Mouse (Mus musculus): ENCODE measurements around the gene Srrm4. TPM values are rescaled to one million over a fixed set of nuclear protein-coding genes. Genes with fewer than 3 reads are reported as not detected.
A peak's percentile ranks its signal among the peaks of the same experiment; 100 is the strongest.

Srrm4 gene
- total RNA-seq, 2 experiments from 2014 or later: 3.1 to 4.3 TPM

GRCm38 (mm10) chr5:116556614-116557013, 35.0 kb downstream of the Srrm4 start:
- no peak for DNase-seq
- intact Hi-C loops (cut with DNase I): no loop called here

GRCm38 (mm10) chr5:116553868-116554267, 37.7 kb downstream of the Srrm4 start:
- peak; percentile 9 to 27 for DNase-seq
- intact Hi-C loops (cut with DNase I): no loop called here

DNA sequence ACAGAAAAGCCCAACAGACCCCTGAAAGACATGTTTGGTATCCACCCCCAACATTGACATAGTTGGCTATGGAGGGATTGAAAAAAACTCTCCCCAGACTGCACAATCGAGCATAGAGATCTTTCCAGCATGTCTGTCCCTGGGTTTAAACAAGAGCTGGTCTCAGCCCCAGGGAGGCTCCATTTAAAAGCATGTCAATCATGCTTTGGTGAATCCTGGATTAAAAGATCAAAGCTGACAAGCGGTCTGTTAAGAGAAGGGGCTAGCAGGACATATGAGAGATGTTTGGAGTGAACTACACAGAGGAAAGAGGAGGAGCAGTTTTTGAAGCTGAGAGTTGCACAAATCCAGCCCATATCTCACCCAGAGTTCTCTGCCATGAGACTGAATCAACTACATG, 38.5 kb downstream of the Srrm4 start:
- intact Hi-C loops (cut with DNase I): no loop called here
- DNase-seq: no peak

GRCm38 (mm10) chr5:116552584-116552983, 39.0 kb downstream of the Srrm4 start:
- intact Hi-C loops (cut with DNase I): no loop called here
- no peak for DNase-seq

- intact Hi-C loops (cut with DNase I): no loop called here
Observed at GRCm38 (mm10) chr5:116545746-116546145, 45.9 kb downstream of the Srrm4 start.

DNA sequence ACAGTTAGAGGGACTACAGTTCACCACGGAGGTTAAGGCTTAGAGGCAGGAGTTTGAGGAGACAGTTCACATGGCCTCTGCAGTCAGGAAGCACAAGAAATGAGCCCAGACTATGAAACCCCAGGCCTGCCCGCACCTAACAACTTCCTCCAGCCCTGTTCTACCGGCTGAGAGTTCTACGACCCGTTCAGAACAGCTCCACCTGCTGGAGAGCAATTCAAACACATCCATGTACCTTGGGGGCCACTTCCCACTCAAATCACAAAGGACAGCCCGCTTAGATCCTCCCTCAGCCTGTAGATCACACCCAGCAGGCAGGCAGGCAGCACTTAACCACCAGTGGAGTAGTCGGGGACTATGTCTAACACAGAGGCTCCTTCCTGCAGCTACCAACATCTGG, 49.3 kb downstream of the Srrm4 start:
- DNase-seq: no peak
- intact Hi-C loops (cut with DNase I): no loop called here

More at GRCm38 (mm10) chr5:116545746-116546145, 45.9 kb downstream of the Srrm4 start:
- peak; percentile 5 to 23 for DNase-seq

GRCm38 (mm10) chr5:116541128-116541527, 50.5 kb downstream of the Srrm4 start:
- DNase-seq: no peak

DNA sequence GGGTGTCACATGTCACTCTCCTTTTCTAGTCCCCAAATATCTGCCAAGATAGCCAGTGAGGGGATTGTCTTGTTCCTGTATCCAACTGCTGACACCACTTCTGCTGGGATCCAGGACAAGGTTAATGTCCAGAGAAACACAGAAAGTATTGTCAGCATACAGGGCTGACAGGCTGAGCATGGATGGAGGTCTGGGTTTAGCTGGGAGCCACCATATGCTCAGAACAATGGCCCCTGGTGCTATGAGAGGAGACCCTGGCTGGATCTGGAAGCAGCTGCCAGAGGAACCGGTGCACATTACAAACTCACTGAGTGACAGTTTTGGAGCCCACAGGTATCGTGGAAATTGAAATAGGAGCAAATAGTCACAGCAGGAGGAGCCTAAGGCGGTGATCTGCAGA, 52.3 kb downstream of the Srrm4 start:
- intact Hi-C loops (cut with DNase I): no loop called here
- no peak for DNase-seq

More at GRCm38 (mm10) chr5:116541128-116541527, 50.5 kb downstream of the Srrm4 start:
- intact Hi-C loops (cut with DNase I): no loop called here

- intact Hi-C loops (cut with DNase I): no loop called here
- no peak for DNase-seq
Observed at GRCm38 (mm10) chr5:116538491-116538890, 53.1 kb downstream of the Srrm4 start.

- DNase-seq: no peak
- intact Hi-C loops (cut with DNase I): no loop called here
Observed at GRCm38 (mm10) chr5:116526324-116526723, 65.3 kb downstream of the Srrm4 start.

DNA sequence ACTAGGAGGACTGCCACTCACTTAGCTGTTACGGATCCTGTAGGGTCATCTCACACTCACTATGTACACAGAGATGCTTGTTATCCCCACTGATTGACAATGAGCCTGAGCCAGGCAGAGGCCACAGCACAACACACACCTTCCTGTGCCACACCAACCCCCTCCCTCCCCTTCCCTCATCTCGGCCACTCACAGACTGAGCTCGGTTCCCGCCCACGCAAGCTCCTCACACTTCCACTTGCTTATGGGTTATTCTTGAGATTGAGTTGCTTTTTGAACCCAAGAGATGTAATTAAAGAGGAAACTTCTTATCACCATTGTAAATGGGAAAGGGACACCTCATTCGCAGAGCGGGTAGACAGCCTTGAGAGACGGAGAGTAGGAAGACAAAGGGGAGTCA, 66.3 kb downstream of the Srrm4 start:
- no peak for DNase-seq
- intact Hi-C loops (cut with DNase I): no loop called here

- intact Hi-C loops (cut with DNase I): no loop called here
- no peak for DNase-seq
Observed at GRCm38 (mm10) chr5:116523553-116523952, 68.1 kb downstream of the Srrm4 start.

- intact Hi-C loops (cut with DNase I): no loop called here
- DNase-seq: no peak
Observed at GRCm38 (mm10) chr5:116523079-116523478, 68.5 kb downstream of the Srrm4 start.

DNA sequence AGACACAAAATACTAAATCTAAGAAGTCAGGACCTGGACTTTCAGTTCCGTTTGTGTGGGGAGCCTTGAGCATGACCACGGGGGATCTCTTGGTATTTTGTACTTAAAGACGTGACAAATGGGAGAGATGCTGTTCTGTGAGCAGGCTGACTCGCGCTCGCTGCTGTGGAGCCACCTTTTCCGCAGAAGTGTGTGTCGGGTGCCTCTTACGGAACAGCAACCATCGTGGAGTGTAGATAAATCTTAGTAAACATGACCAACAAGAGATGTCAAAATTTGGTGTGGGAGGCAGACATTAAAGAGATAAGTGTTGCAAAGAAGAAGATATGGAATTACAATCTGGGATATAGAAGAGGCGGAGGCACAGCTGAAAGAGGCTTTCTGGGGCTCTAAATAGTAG, 69.3 kb downstream of the Srrm4 start:
- intact Hi-C loops (cut with DNase I): no loop called here
- no peak for DNase-seq

- intact Hi-C loops (cut with DNase I): no loop called here
- DNase-seq: peak; percentile 13 to 40
Observed at GRCm38 (mm10) chr5:116518047-116518446, 73.6 kb downstream of the Srrm4 start.

DNA sequence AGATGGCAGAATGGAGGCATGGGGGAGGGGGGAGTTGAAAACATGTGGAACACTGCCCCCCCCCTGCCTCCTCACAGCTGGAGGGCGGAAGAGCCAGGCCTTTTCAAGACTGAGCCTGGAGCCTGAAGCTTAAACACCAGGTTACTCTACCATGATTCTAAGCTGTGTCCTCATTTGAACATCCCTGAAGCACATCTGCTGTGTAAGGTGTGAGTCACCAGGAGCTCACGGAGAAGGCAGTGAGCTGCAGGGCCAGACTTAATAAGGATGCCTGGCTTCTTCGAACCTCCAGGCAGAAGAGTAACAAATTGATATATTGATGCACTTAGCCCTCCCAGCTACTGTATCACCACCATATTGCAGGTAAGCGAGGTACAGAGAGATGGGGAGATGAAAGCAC, 79.5 kb downstream of the Srrm4 start:
- no peak for DNase-seq
- intact Hi-C loops (cut with DNase I): no loop called here

DNA sequence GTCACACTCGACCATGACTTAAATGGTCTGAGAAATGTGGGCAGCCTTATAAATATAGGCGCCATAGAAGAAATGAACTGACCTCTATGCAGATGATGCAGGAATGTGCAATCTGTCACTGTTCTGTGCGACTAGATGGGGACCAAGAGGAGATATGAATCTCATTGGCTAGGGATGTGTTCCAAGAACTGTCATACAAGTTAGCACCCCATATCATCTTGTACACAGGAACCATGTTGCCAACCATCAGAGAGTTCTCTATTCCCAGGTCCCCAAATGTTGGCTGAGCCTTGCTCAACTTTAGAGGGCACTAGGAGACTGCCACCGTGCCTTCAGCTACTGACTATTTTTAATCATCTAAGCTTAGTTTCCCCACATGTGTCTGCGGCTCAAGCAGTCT, 81.4 kb downstream of the Srrm4 start:
- DNase-seq: no peak
- intact Hi-C loops (cut with DNase I): no loop called here

GRCm38 (mm10) chr5:116501342-116501741, 90.3 kb downstream of the Srrm4 start:
- intact Hi-C loops (cut with DNase I): no loop called here
- no peak for DNase-seq

DNA sequence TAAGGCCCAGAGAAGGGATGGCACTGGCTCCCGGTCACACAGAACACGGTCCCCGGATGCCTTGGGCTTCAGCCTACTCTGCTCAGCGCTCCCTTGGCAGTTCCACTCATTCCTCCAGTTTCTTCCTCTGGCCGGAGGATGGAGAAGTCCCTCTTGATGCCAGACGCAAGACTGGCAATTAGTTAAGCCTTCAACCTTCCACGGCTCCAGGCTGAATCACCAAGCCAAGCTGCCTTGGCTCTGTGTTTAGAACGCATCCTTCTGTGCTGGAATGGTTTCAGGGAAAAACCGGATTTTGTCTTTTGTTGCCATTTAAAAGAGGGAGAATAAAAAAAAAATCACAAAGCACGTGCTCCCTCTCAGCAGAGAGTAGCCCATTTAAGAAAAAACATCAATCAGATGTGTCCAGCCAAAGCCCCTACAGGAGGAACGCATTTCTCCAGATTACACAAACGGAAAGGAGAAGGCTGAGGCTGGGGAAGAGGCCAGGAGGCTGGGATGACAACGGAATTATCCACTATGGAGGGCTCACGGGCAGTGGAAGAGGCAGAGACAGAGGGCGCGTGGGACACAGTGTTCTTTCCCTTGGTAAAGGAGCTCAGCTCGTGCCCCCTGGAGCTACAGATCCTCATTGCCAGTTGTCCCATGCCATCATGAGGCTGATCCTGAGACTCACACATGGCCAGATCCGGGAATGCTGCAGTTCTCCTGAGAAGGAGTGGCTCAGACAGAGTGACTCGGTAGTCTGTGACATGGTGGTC, 92.6 kb downstream of the Srrm4 start:
- intact Hi-C loops (cut with DNase I): no loop called here
- DNase-seq: no peak

GRCm38 (mm10) chr5:116497866-116498265, 93.8 kb downstream of the Srrm4 start:
- intact Hi-C loops (cut with DNase I): no loop called here
- no peak for DNase-seq

DNA sequence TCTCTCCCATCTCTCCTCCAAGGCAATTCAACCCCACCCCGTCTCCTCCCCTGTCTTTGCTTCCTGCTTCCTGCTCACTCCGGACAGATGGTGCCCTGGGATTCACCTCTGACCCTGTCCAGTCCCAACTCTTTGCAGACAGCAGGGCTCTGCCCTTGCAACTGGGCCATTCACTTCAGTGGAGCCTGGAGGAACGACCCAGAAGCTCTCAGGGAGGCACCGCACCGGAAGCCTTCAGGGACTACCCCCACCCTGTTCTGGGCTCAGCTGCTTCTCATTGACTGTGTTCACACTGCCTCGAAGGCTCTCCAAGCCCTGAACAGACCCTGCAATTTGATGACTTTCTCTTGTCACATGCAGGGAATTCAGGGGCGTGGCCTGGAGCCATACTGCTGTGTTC, 94.4 kb downstream of the Srrm4 start:
- intact Hi-C loops (cut with DNase I): no loop called here
- no peak for DNase-seq

DNA sequence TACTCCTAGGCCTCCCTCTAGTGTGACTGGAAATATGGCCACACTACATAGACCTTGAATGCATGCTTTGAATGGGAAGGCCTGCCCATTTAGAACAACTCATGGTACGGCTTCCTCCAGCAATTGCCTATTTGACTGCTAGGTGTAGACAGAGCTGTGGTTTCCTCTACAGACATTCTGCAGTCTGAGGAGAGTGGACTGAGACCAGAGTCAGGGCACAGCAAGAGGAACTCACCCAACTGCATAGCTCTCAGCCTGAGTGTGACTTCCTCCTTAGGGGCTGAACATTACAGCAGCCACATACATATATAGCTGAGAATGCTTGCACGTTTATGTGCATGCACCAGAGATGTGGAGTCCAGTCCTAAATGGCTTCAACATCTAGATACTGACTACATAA, 94.9 kb downstream of the Srrm4 start:
- intact Hi-C loops (cut with DNase I): no loop called here
- no peak for DNase-seq

- intact Hi-C loops (cut with DNase I): no loop called here
- no peak for DNase-seq
Observed at GRCm38 (mm10) chr5:116495466-116495865, 96.2 kb downstream of the Srrm4 start.

Data from heart, postnatal 10 days (tissue).